Mouse (Mus musculus) liver, postnatal 0 days (tissue): ENCODE results near the gene Ppif. TPM values are rescaled to one million over a fixed set of nuclear protein-coding genes. Genes with fewer than 3 reads are reported as not detected.

Source experiments
- ATAC-seq: fragments of 200-750 bp; cut with Nextera tagmentation; 2 replicates; pipeline ENCODE4 v1.8.0; 2017; ENCODE audit warnings: mild to moderate bottlenecking, moderate library complexity
- DNase-seq: peaks from one replicate; pipeline ENCODE4 v3.0.0-alpha.2; 2016
- H3K27ac ChIP-seq: fragments of 300-500 bp; sonication (generic); 2 replicates; pipeline ENCODE4 v1.5.1; 2014; ENCODE audit warnings: antibody characterized with exemption, moderate library complexity, mild to moderate bottlenecking, low read depth
- H3K27me3 ChIP-seq: fragments of 300-500 bp; sonication (generic); 2 replicates; pipeline ENCODE4 v1.6.1; 2014; ENCODE audit warnings: low read length, control low read depth, mixed read lengths; ENCODE audit not compliant: insufficient read depth
- H3K36me3 ChIP-seq: fragments of 300-500 bp; sonication (generic); replicated peaks from 2 replicates; pipeline ENCODE4 v1.6.1; 2014; ENCODE audit warnings: mild to moderate bottlenecking, control low read depth, low read length, moderate library complexity, mixed read lengths; ENCODE audit not compliant: insufficient read depth
- H3K4me1 ChIP-seq: fragments of 300-500 bp; sonication (generic); 2 replicates; pipeline ENCODE4 v1.6.1; 2014; ENCODE audit warnings: antibody characterized with exemption, mild to moderate bottlenecking, control low read depth; ENCODE audit not compliant: insufficient read depth
- H3K4me2 ChIP-seq: fragments of 300-500 bp; sonication (generic); 2 replicates; pipeline ENCODE4 v1.6.1; 2014; ENCODE audit warnings: low read depth, mild to moderate bottlenecking, low read length, moderate library complexity, mixed read lengths
- H3K4me3 ChIP-seq: fragments of 300-500 bp; sonication (generic); 2 replicates; pipeline ENCODE4 v1.5.1; 2014; ENCODE audit warnings: low read depth, low read length
- H3K9ac ChIP-seq: fragments of 300-500 bp; sonication (generic); replicated peaks from 2 replicates; pipeline ENCODE4 v1.6.1; 2014; ENCODE audit warnings: mild to moderate bottlenecking, moderate library complexity
- H3K9me3 ChIP-seq: fragments of 300-500 bp; sonication (generic); 2 replicates; pipeline ENCODE4 v1.6.1; 2016; ENCODE audit warnings: mild to moderate bottlenecking, control low read depth, low read length, mixed read lengths
- CTCF ChIP-seq: sonication (generic); IDR thresholded peaks from 2 replicates; pipeline ENCODE4 v1.5.1; 2016; ENCODE audit warnings: antibody characterized with exemption, low read depth
- EP300 ChIP-seq: IDR thresholded peaks from 2 replicates; pipeline ENCODE4 v1.6.1; 2016; ENCODE audit warnings: antibody characterized with exemption, low read depth, mild to moderate bottlenecking
- whole genome bisulfite sequencing: fragments of 180-500 bp; shearing (Covaris S2); extraction: QIAGEN DNeasy Blood & Tissue Kit; methylation state at CpG from one replicate; pipeline ENCODE4 v1.1.7; 2014; ENCODE audit not compliant: insufficient replicate concordance; 5-methylcytosine and 5-hydroxymethylcytosine counted together
- polyA plus RNA-seq: library from polyadenylated mRNA; unstranded; fragments of >200 nt; fragmentation: Nextera tagmentation; extraction: Ambion mirVana; gene quantifications from 2 replicates; pipeline ENCODE4 v1.2.1, GENCODE M21; 2015

Gene Ppif
- polyA plus RNA-seq, 1 experiment from 2014 or later, result 36.0 TPM

DNA sequence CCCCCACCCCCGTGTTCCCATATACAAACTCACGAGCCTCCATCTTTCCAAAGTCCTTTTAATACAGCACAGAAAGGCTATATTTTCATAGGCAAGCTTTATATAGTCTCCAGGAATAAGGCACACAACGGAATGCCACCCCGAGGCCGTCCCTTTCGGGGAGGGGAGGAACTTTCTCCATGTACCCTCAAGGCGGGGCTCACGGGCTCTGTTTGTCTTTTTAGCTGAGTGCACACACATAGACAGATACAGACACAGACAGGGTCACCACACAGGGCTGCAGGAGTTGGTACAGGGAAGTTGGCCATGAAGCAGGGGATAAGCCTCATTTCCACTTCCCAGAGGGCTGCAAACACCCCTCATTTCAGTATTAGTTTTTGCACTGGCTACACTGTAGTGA lies 17.6 kb downstream of the Ppif start:
- Histone ChIP-seq H3K9ac (no peak overlapping the region), H3K9me3 (no peaks in the 10 kb centered on the region), H3K36me3 (peaks cover 13% of the 10 kb centered on the region; the same call in 1 of the 2 replicates), H3K27me3 (no peaks in the 10 kb centered on the region), H3K27ac (0 out of 2 replicates have a peak overlapping the region, but pooled peaks have one; percentile 12), H3K4me2 (no peak overlapping the region), H3K4me3 (no peak overlapping the region), H3K4me1 (peaks cover 43% of the 10 kb centered on the region)
- WGBS, result 50% methylated on average over 8 of the region's 8 CpGs
- no peak for TF ChIP-seq EP300
- TF ChIP-seq CTCF, result no peak
- ATAC-seq, result no peak
- DNase-seq, result no peak

DNA sequence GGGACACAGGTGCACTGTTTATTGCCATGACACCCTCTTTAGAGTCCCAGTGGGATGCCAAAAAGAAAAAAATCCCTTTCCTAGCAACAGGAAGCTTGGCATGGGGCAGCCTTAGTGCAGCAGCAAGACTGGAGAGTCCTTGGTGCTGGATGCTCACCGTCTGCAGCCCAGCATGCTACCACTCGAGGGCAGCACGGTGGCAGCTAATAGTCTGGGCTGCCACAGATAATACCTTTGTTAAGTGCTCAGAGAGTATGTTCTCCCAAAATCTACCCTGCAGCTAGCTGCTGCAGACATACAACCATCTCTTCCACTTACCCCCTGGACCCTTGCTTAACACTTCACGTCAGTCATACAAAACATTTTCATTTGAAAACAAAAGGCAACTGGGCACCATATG lies 19.5 kb downstream of the Ppif start:
- no peaks in the 10 kb centered on the region for H3K27me3 ChIP-seq
- ATAC-seq, result no peak
- 29% methylated on average over 4 of the region's 4 CpGs for WGBS
- H3K36me3 ChIP-seq, result peaks cover 13% of the 10 kb centered on the region; the same call in 1 of the 2 replicates
- H3K9me3 ChIP-seq, result no peaks in the 10 kb centered on the region
- peaks cover 40% of the 10 kb centered on the region for H3K4me1 ChIP-seq
- no peak overlapping the region for H3K4me2 ChIP-seq
- DNase-seq, result no peak
- H3K4me3 ChIP-seq, result no peak overlapping the region
- TF ChIP-seq CTCF (peak; percentile 62), EP300 (no peak)
- H3K9ac ChIP-seq, result no peak overlapping the region
- no peak overlapping the region for H3K27ac ChIP-seq

DNA sequence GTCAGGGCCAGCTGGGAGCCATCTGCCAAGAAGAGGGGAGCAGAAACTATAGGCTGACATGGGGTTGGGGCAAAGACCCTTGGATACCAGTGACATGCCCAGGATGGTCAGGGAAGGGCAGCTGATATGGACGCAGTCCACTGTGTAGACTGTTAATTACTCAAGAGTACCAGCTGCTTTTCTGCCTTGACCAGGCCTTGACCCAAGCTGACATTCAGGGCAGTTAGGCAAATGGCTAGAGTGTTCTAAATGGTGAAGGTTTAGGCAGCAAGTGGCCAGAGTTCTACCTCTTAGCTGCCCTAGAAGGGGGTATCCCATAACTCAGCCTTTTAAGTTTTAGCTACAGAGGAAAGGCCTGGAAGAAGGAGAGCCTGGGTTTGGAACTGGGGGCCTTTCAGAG lies 22.6 kb downstream of the Ppif start:
- 67% methylated on average over 1 of the region's 1 CpGs for WGBS

DNA sequence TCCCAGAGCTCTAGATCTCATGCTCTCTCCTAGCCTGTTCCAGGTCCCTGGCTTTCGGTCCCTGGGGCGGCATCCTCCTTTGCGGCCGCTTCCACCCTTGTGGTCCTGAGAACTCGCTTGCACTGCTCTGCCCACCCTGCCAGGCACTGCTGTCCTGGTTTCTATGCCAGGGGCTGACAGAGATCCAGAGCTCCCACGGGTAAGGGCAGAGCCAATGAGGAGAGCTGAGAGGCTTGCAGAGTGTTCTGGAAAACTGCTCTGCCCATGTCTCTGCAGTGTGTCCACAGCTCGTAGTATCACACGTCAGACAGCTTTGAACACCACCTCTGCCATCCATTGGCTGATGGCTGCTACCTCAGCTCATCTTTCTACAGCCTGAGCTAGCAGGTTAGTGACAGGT lies 23.8 kb downstream of the Ppif start:
- H3K36me3 ChIP-seq, result peaks cover 16% of the 10 kb centered on the region; the same call in 1 of the 2 replicates
- TF ChIP-seq CTCF (no peak), EP300 (no peak)
- H3K4me2 ChIP-seq, result no peak overlapping the region
- H3K4me1 ChIP-seq, result peaks cover 11% of the 10 kb centered on the region
- no peak overlapping the region for H3K4me3 ChIP-seq
- DNase-seq (no peak), ATAC-seq (no peak)
- WGBS, result 79% methylated on average over 8 of the region's 8 CpGs
- no peak overlapping the region for H3K9ac ChIP-seq
- no peak overlapping the region for H3K27ac ChIP-seq
- H3K9me3 ChIP-seq, result no peaks in the 10 kb centered on the region
- H3K27me3 ChIP-seq, result no peaks in the 10 kb centered on the region

More for the DNA sequence above, 22.6 kb downstream of the Ppif start:
- Histone ChIP-seq H3K27me3 (no peaks in the 10 kb centered on the region), H3K4me1 (peaks cover 15% of the 10 kb centered on the region), H3K4me3 (no peak overlapping the region), H3K4me2 (no peak overlapping the region), H3K27ac (no peak overlapping the region), H3K36me3 (peaks cover 16% of the 10 kb centered on the region; the same call in 1 of the 2 replicates), H3K9me3 (no peaks in the 10 kb centered on the region), H3K9ac (no peak overlapping the region)
- no peak for DNase-seq
- TF ChIP-seq CTCF, result no peak
- no peak for TF ChIP-seq EP300
- no peak for ATAC-seq

DNA sequence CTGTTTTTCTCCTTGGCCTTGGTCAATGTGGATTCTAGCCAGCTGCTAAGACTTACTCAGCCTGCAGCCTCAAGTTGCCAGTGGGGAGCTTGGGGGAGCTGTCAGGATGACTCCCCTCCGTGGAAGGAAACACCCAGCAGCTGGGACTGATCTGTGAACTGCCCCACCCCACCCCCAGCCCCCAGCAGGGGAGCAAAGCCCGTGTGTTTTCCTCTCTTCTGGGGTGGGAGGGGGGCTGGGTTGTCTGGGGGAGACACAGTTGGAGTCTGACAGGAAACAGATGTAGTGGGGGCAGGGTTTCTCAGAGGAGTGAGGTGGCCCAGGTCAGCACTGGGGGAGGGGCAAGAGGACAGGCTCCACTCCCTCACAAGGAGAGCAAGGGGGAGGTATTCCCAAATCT lies 24.5 kb downstream of the Ppif start:
- peak; percentile 14; the same call in 1 of the 2 replicates for ATAC-seq
- TF ChIP-seq EP300 (no peak), CTCF (no peak)

DNA sequence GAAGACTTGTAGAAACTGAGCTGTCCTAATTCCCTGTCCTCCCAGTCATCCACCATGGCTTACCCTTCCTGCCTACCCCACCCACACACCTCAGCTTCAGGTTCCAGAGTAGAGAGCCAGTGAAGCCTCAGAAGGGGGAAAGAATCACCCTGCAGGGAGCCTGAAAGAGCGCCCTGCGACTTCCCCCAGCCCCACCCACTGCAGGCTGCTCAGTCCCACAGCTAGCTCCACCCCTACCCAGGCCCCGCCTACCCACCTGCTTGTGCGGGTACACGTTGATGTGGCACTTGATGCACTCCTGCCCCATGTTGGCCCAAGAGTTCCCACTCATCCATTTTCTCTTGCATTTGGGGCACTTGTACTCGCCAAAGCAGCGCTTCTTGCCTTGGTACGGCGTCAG lies 25.4 kb downstream of the Ppif start:
- 57% methylated on average over 9 of the region's 9 CpGs for WGBS
- DNase-seq (peak; percentile 64), ATAC-seq (no peak)
- Histone ChIP-seq H3K4me2 (no peak overlapping the region), H3K9me3 (no peaks in the 10 kb centered on the region), H3K4me3 (no peak overlapping the region), H3K27ac (no peak overlapping the region), H3K9ac (no peak overlapping the region), H3K4me1 (peaks cover 11% of the 10 kb centered on the region), H3K27me3 (no peaks in the 10 kb centered on the region), H3K36me3 (peaks cover 11% of the 10 kb centered on the region; the same call in 1 of the 2 replicates)
- TF ChIP-seq CTCF (no peak), EP300 (no peak)

More for the DNA sequence above, 24.5 kb downstream of the Ppif start:
- H3K4me1 ChIP-seq, result peaks cover 11% of the 10 kb centered on the region
- no peak for DNase-seq
- H3K36me3 ChIP-seq, result peaks cover 16% of the 10 kb centered on the region; the same call in 1 of the 2 replicates
- no peak overlapping the region for H3K4me2 ChIP-seq
- H3K27ac ChIP-seq, result 0 out of 2 replicates have a peak overlapping the region, but pooled peaks have one; percentile 16
- H3K9me3 ChIP-seq, result no peaks in the 10 kb centered on the region
- H3K9ac ChIP-seq, result no peak overlapping the region
- no peaks in the 10 kb centered on the region for H3K27me3 ChIP-seq
- H3K4me3 ChIP-seq, result no peak overlapping the region
- 6% methylated on average over 2 of the region's 2 CpGs for WGBS
